Mouse (Mus musculus): ENCODE data around the gene Vmn1r42.

DNA sequence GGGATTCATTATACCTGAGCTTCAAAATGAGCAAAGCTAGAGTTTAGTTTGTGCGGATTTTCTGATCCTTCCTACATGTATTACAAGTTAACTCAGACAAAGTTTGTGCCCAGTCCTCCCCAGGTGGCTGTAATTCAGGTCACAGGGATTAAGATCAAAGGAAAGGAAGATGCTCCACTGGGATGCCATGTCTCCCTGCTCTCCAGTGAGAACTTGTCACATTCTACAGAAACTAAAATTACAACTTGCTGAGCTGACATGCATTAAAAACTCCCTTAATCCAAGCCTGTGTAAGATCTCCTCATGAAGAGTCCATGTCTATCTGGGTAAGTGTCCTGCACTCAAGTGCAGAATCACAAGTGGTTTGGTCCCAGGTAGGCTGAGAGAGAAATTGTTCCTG, 7.1 kb upstream of the Vmn1r42 start, which contains the start of gene Vmn1r44:
- no peak for TF ChIP-seq HCFC1 (IDR thresholded peaks at IDR 0.05; ENCODE audit: borderline replicate concordance, insufficient read depth, low read length)
- TF ChIP-seq MAFK (IDR thresholded peaks at IDR 0.05; ENCODE audit: insufficient read depth, low read depth, low read length), result no peak
